Mouse (Mus musculus) megakaryocyte progenitor cell, adult 5-6 weeks (primary cell): ENCODE measurements at regions not wholly inside any gene's neighbourhood (a gene's known extent, or its start where the extent isn't known, plus 50 kb on each side); places are given as distances from the start of the nearest gene placed in this dataset.

ENCODE experiments used
- ATAC-seq: replicated peaks from 2 replicates; pipeline ENCODE4 v1.8.0; 2016; ENCODE audit warnings: mild to moderate bottlenecking, moderate TSS enrichment, inconsistent platforms; ENCODE audit not compliant: poor library complexity

DNA sequence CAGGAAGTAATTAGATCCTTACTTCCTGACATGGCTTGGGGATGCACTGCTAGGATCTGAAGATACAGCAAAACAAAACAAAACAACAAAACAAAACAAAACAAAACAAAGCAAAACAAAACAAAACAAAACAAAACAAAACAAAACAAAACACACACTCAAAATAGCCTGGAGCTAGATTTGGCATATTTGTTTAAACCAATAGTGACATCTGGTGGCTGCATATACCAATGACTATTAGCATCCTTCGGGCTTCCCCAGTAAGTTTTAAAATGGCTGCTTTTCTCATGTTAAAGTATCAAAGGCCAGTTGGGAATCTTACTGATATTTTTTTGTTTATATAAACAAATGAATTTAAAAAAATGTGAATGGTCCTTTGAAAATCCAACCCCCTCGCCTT, 52.9 kb upstream of the Ica1 start:
- ATAC-seq = peak; percentile 98

DNA sequence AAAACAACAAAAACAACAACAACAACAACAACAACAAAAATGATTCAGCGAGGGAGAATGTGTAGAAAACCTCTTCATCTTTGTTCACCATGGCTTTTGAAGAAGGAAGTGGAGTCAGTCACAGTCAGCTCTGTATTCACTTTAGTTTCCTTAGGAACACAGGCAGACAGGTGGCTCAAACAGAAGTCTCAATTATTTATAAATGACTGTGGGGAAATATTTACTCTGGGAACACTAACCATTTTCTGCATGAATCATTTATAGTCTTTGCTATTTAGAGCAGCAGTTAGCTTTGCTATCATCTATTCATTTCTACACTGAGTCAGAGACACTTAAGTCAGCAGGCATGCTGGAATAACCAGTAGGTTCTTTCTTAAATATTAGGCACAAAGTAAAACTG, 54.6 kb upstream of the Ica1 start:
- ATAC-seq = no peak

GRCm38 (mm10) chr6:8853657-8854056, 75.4 kb upstream of the Ica1 start:
- ATAC-seq = no peak

DNA sequence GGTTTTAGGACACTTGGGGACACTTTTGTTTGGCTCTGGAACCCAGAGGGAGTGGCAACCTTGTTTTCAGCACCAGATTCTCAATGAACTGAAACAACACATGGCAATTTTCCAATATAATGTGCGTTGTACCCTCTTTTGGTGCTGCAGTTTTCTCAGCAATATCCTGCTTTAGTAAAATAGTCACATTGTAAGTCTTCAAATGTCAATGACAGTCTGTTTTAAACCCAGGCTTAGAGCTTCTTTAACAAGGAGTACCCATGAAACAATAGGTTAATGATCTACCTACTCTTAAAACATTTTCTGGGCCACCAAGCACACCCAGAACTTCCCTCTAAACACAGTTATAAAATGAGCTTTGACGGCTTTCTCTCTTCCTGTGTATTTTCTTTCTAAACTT, 82.3 kb upstream of the Ica1 start:
- no peak for ATAC-seq

DNA sequence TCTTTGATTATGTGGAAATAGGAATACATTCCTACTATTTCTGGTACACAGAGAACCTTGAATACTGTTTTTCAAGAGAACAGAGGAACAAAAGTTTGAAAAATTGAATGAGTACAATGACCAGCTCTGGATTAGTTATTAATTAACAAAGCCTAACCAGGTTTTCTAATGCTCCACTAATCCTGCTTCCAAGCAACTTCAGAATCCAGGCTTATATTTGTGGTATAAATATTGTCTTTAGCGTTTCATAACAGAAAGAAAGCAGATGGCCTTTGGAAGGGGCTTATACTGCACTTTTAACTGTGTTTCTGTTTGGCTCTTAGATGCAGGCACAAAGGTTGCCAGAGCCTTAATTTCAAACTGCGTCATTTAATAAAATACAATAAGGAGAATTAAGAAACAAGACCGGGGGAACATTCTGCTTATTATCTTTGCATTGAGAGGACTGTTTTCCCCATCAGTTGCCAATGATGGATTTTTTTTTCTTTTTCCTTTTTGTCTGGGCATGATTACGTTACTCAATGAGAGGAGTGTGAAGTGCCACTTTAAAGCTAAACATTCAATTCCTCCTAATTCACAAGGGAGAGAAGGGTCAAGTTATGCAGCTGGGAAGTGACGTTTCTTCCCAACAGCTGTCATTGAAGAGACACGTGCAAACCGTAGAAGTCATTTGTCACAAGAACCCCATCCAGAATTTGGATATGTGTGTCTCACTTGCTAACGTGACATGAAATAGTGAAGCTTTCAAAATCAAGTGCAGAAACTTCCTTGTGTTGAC, 84.2 kb upstream of the Nxph1 start:
- no peak for ATAC-seq

DNA sequence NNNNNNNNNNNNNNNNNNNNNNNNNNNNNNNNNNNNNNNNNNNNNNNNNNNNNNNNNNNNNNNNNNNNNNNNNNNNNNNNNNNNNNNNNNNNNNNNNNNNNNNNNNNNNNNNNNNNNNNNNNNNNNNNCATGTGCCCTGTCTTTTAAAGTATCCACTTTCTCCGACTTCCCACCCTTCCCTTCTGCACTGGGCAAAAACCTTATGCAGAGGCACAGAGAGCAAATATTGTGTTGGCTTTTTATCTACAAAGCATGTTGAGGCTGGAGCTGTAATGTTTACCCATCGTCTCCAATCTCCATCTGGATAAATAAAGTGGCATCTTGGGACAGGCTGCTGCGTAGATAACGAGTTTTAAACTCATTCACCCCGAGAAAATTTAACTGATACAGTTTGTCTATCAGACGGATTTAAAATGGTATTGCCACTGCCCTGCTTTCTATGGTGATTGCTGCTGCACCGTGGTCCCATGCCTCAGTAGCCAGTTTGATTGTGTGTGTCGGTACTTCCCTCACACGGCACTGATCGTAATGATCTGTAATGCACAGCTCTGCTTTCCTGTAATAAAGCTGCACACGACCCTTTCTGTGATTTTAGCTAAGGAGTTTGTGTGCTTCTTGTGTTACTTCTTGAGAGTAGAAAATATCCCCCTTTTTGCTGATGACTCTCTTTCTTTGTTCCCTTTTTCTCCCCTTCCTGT, 70.7 kb upstream of the Nxph1 start:
- ATAC-seq = no peak

- no peak for ATAC-seq
Measured at GRCm38 (mm10) chr6:8893665-8894064, 54.6 kb upstream of the Nxph1 start.

- ATAC-seq = no peak
Measured at GRCm38 (mm10) chr6:8896097-8896496, 52.1 kb upstream of the Nxph1 start.

- no peak for ATAC-seq
Measured at GRCm38 (mm10) chr6:8896822-8897221, 51.4 kb upstream of the Nxph1 start.

- no peak for ATAC-seq
Measured at GRCm38 (mm10) chr6:8897334-8897733, 50.9 kb upstream of the Nxph1 start.

DNA sequence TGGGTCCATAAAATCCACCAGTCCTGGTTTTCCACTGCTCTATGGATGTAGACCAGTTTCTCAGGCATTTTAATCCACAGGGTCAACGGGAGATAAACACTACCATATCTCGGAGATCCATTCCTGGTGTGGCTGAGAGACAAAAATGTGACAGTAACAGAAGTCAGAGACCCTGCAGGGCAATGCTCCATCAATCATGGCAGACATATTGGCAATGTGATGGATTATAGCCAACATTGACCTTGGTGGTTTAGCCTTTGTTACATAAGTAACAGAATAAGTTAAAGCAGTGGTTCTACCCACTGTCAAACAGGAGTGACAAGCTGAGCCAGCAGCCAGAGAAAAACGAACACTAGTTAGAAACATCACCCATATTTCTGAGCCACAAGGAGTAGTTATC, 50.0 kb upstream of the Nxph1 start:
- ATAC-seq = no peak
